ENCODE assay signal across 9 mouse cellular contexts in genomic region chr4:155780895-155781294, GRCm38 (mm10). TPM values are rescaled to one million over a fixed set of nuclear protein-coding genes. Genes with fewer than 3 reads are reported as not detected.
A peak's percentile ranks its signal among the peaks of the same experiment; 100 is the strongest.
DNase-seq lines count a peak whose midpoint lies in the region; ATAC-seq and TF ChIP-seq lines count a peak whose summit lies in the region.
"Had no signal": no experiment of that assay in that cellular context is flagged by ENCODE, and none has a peak within 500 bp of the region (broad histone marks: within the 10 kb centered on the region; RNA-seq: fewer than 3 reads in every experiment).

No protein-coding gene starts in this region.

- no peaks in the 10 kb centered on the region for H3K27me3 ChIP-seq in neural tube, embryonic 12.5 days (replicated peaks)
- H3K27me3 ChIP-seq in hindbrain, embryonic 14.5 days (ENCODE audit: control insufficient read depth, insufficient read depth, low read length), result no peaks in the 10 kb centered on the region
- no peaks in the 10 kb centered on the region for H3K27me3 ChIP-seq in midbrain, postnatal 0 days (ENCODE audit: insufficient read depth, low read length)
- no peaks in the 10 kb centered on the region for H3K27me3 ChIP-seq in forebrain, embryonic 16.5 days (replicated peaks; ENCODE audit: control insufficient read depth, insufficient read depth, low read length)

- H3K4me3 ChIP-seq in neural tube, embryonic 12.5 days, result no peak overlapping the region
- H3K4me3 ChIP-seq in hindbrain, embryonic 14.5 days (replicated peaks; ENCODE audit: low read length), result no peak overlapping the region
- H3K4me3 ChIP-seq in midbrain, postnatal 0 days (ENCODE audit: low read depth, low read length), result no peak overlapping the region
- no peak overlapping the region for H3K4me3 ChIP-seq in forebrain, embryonic 16.5 days (replicated peaks; ENCODE audit: low read length)

- H3K4me2 ChIP-seq in neural tube, embryonic 12.5 days (replicated peaks), result no peak overlapping the region
- peak overlapping the region; percentile 7; the same call in 1 of the 2 replicates for H3K4me2 ChIP-seq in hindbrain, embryonic 14.5 days (replicated peaks)
- no peak overlapping the region for H3K4me2 ChIP-seq in midbrain, postnatal 0 days (ENCODE audit: low read depth, low read length, poor library complexity, severe bottlenecking)
- H3K4me2 ChIP-seq in forebrain, embryonic 16.5 days (ENCODE audit: low read length), result no peak overlapping the region

- H3K9ac ChIP-seq in neural tube, embryonic 12.5 days, result peak overlapping the region; percentile 21; the same call in 1 of the 2 replicates
- no peak overlapping the region for H3K9ac ChIP-seq in hindbrain, embryonic 14.5 days
- H3K9ac ChIP-seq in midbrain, postnatal 0 days (replicated peaks; ENCODE audit: low read length, poor library complexity, severe bottlenecking), result no peak overlapping the region
- no peak overlapping the region for H3K9ac ChIP-seq in forebrain, embryonic 16.5 days (replicated peaks; ENCODE audit: low read depth, low read length)

- no peak for DNase-seq in neural tube, embryonic 10.5 days (ENCODE audit: extremely low spot score, low spot score)
- peak; percentile 91 to 92 for DNase-seq in gastrocnemius, adult 8-10 months (ENCODE audit: low spot score in 2 of 2)
- no peak for DNase-seq in hindbrain, embryonic 14.5 days (ENCODE audit: low spot score)
- DNase-seq in midbrain, postnatal 0 days (ENCODE audit: low spot score), result peak; percentile 49
- DNase-seq in left cerebral cortex, postnatal 36 days (ENCODE audit: low spot score in 2 of 2), result no peak

- no peak for TF ChIP-seq CTCF in midbrain, postnatal 0 days (IDR thresholded peaks at IDR 0.05)

- no peaks in the 10 kb centered on the region for H3K36me3 ChIP-seq in neural tube, embryonic 12.5 days
- no peaks in the 10 kb centered on the region for H3K36me3 ChIP-seq in hindbrain, embryonic 14.5 days (replicated peaks; ENCODE audit: control insufficient read depth, insufficient read depth)
- no peaks in the 10 kb centered on the region for H3K36me3 ChIP-seq in midbrain, postnatal 0 days (ENCODE audit: insufficient read depth, low read length)
- H3K36me3 ChIP-seq in forebrain, embryonic 16.5 days (ENCODE audit: control insufficient read depth, insufficient read depth), result no peaks in the 10 kb centered on the region

- WGBS in neural tube, embryonic 12.5 days, result 43% methylated on average over 6 of the region's 6 CpGs
- 23% methylated on average over 6 of the region's 6 CpGs for WGBS in hindbrain, embryonic 14.5 days
- WGBS in midbrain, postnatal 0 days, result 27% methylated on average over 6 of the region's 6 CpGs
- WGBS in forebrain, embryonic 16.5 days, result 44% methylated on average over 6 of the region's 6 CpGs

- ATAC-seq in neural tube, embryonic 12.5 days (ENCODE audit: low FRiP score, low read depth), result no peak
- ATAC-seq in hindbrain, embryonic 14.5 days (ENCODE audit: low FRiP score), result no peak
- ATAC-seq in midbrain, postnatal 0 days (ENCODE audit: low FRiP score), result no peak
- no peak for ATAC-seq in erythroid progenitor cell, adult 5-6 weeks (replicated peaks; ENCODE audit: low FRiP score, poor library complexity, severe bottlenecking)
- ATAC-seq in forebrain, embryonic 16.5 days, result no peak

- no peak overlapping the region for H3K27ac ChIP-seq in neural tube, embryonic 12.5 days
- 0 out of 2 replicates have a peak overlapping the region, but pooled peaks have one; percentile 12 for H3K27ac ChIP-seq in hindbrain, embryonic 14.5 days
- no peak overlapping the region for H3K27ac ChIP-seq in midbrain, postnatal 0 days (ENCODE audit: low read depth, low read length)
- H3K27ac ChIP-seq in forebrain, embryonic 16.5 days (ENCODE audit: low read length), result no peak overlapping the region

- intact Hi-C loops in left cerebral cortex, postnatal 36 days (cut with DNase I), result no loop called here

- no peaks in the 10 kb centered on the region for H3K9me3 ChIP-seq in neural tube, embryonic 12.5 days
- no peaks in the 10 kb centered on the region for H3K9me3 ChIP-seq in hindbrain, embryonic 14.5 days (ENCODE audit: control insufficient read depth, low read length)
- no peaks in the 10 kb centered on the region for H3K9me3 ChIP-seq in midbrain, postnatal 0 days (ENCODE audit: low read length)
- H3K9me3 ChIP-seq in forebrain, embryonic 16.5 days (ENCODE audit: control insufficient read depth, low read length), result no peaks in the 10 kb centered on the region

- H3K4me1 ChIP-seq in neural tube, embryonic 12.5 days, result peaks cover 18% of the 10 kb centered on the region
- peaks cover 11% of the 10 kb centered on the region for H3K4me1 ChIP-seq in hindbrain, embryonic 14.5 days (replicated peaks; ENCODE audit: control insufficient read depth, insufficient read depth, low read length)
- peaks cover 6% of the 10 kb centered on the region; the same call in 1 of the 2 replicates for H3K4me1 ChIP-seq in midbrain, postnatal 0 days (ENCODE audit: insufficient read depth, low read length)
- H3K4me1 ChIP-seq in forebrain, embryonic 16.5 days (replicated peaks; ENCODE audit: control insufficient read depth, insufficient read depth, low read length), result peaks cover 15% of the 10 kb centered on the region

RNA-seq across cellular contexts. Expression of gene Tmem88b, which starts 4.8 kb away (rescaled TPM):
- polyA plus RNA-seq in neural tube, embryonic 12.5 days (2016; fragmentation: Nextera tagmentation; extraction: Ambion mirVana), result 0.56 and 0.86 TPM in 2 replicates
- under 1 TPM; 0.21 to 0.72 (median 0.31) TPM for total RNA-seq in gastrocnemius, adult 8-10 months (2022)
- polyA plus RNA-seq in hindbrain, embryonic 14.5 days (2014; fragmentation: Nextera tagmentation; extraction: Ambion mirVana), result 0.84 and 0.93 TPM in 2 replicates
- 0.66 and 1.6 TPM in 2 replicates for total RNA-seq in midbrain, postnatal 0 days (2014; rRNA removed)
- polyA plus RNA-seq in midbrain, postnatal 0 days (2015; fragmentation: Nextera tagmentation; extraction: Ambion mirVana), result 0.56 and 0.65 TPM in 2 replicates
- 10 to 100 TPM; 18.3 to 30.0 TPM for total RNA-seq in left cerebral cortex, postnatal 36 days (2021)
- 0.42 and 1.1 TPM in 2 replicates for total RNA-seq in erythroid progenitor cell, adult 5-6 weeks (2015; ENCODE audit: low replicate concordance)
- 0.83 and 1.3 TPM in 2 replicates for total RNA-seq in erythroid progenitor cell, adult 5-6 weeks (2017; ENCODE audit: low replicate concordance)
- 0.47 and 0.53 TPM in 2 replicates for polyA plus RNA-seq in forebrain, embryonic 16.5 days (2015; fragmentation: Nextera tagmentation; extraction: Ambion mirVana)

RNA-seq across cellular contexts. Expression of gene Vwa1, which starts 6.4 kb away (rescaled TPM):
- polyA plus RNA-seq in neural tube, embryonic 12.5 days (2016; fragmentation: Nextera tagmentation; extraction: Ambion mirVana), result 16.6 and 17.9 TPM in 2 replicates
- total RNA-seq in gastrocnemius, adult 8-10 months (2022), result 1 to 10 TPM; 4.0 to 8.9 (median 6.2) TPM
- 24.7 and 27.6 TPM in 2 replicates for polyA plus RNA-seq in hindbrain, embryonic 14.5 days (2014; fragmentation: Nextera tagmentation; extraction: Ambion mirVana)
- total RNA-seq in midbrain, postnatal 0 days (2014; rRNA removed), result 42.1 and 42.5 TPM in 2 replicates
- polyA plus RNA-seq in midbrain, postnatal 0 days (2015; fragmentation: Nextera tagmentation; extraction: Ambion mirVana), result 25.5 and 28.7 TPM in 2 replicates
- total RNA-seq in left cerebral cortex, postnatal 36 days (2021), result 10 to 100 TPM; 13.1 to 13.4 TPM
- not detected in 2 replicates for total RNA-seq in erythroid progenitor cell, adult 5-6 weeks (2015; ENCODE audit: low replicate concordance)
- total RNA-seq in erythroid progenitor cell, adult 5-6 weeks (2017; ENCODE audit: low replicate concordance), result 0.68 TPM in 1 of 2 replicates, not detected in the other
- 27.3 and 29.6 TPM in 2 replicates for polyA plus RNA-seq in forebrain, embryonic 16.5 days (2015; fragmentation: Nextera tagmentation; extraction: Ambion mirVana)

RNA-seq across cellular contexts. Expression of gene Ankrd65, which starts 9.3 kb away (rescaled TPM):
- polyA plus RNA-seq in neural tube, embryonic 12.5 days (2016; fragmentation: Nextera tagmentation; extraction: Ambion mirVana), result not detected in 2 replicates
- not detected for total RNA-seq in gastrocnemius, adult 8-10 months (2022)
- polyA plus RNA-seq in hindbrain, embryonic 14.5 days (2014; fragmentation: Nextera tagmentation; extraction: Ambion mirVana), result not detected in 2 replicates
- total RNA-seq in midbrain, postnatal 0 days (2014; rRNA removed), result not detected in 2 replicates
- not detected in 2 replicates for polyA plus RNA-seq in midbrain, postnatal 0 days (2015; fragmentation: Nextera tagmentation; extraction: Ambion mirVana)
- not detected for total RNA-seq in left cerebral cortex, postnatal 36 days (2021)
- total RNA-seq in erythroid progenitor cell, adult 5-6 weeks (2015; ENCODE audit: low replicate concordance), result not detected in 2 replicates
- total RNA-seq in erythroid progenitor cell, adult 5-6 weeks (2017; ENCODE audit: low replicate concordance), result 1.0 and 9.8 TPM in 2 replicates
- polyA plus RNA-seq in forebrain, embryonic 16.5 days (2015; fragmentation: Nextera tagmentation; extraction: Ambion mirVana), result not detected in 2 replicates
- total RNA-seq: left cerebral cortex, postnatal 10 days had no signal

RNA-seq across cellular contexts. Expression of gene Atad3a, which starts 20.0 kb away (rescaled TPM):
- polyA plus RNA-seq in neural tube, embryonic 12.5 days (2016; fragmentation: Nextera tagmentation; extraction: Ambion mirVana), result 85.2 and 90.7 TPM in 2 replicates
- total RNA-seq in gastrocnemius, adult 8-10 months (2022), result 10 to 100 TPM; 23.8 to 25.1 (median 23.9) TPM
- polyA plus RNA-seq in hindbrain, embryonic 14.5 days (2014; fragmentation: Nextera tagmentation; extraction: Ambion mirVana), result 73.0 and 82.2 TPM in 2 replicates
- total RNA-seq in midbrain, postnatal 0 days (2014; rRNA removed), result 52.6 and 69.1 TPM in 2 replicates
- 65.9 and 69.9 TPM in 2 replicates for polyA plus RNA-seq in midbrain, postnatal 0 days (2015; fragmentation: Nextera tagmentation; extraction: Ambion mirVana)
- 10 to 100 TPM; 37.5 to 48.3 TPM for total RNA-seq in left cerebral cortex, postnatal 36 days (2021)
- 0.84 and 35.3 TPM in 2 replicates for total RNA-seq in erythroid progenitor cell, adult 5-6 weeks (2015; ENCODE audit: low replicate concordance)
- 3.3 and 5.1 TPM in 2 replicates for total RNA-seq in erythroid progenitor cell, adult 5-6 weeks (2017; ENCODE audit: low replicate concordance)
- 98.2 and 101 TPM in 2 replicates for polyA plus RNA-seq in forebrain, embryonic 16.5 days (2015; fragmentation: Nextera tagmentation; extraction: Ambion mirVana)

RNA-seq across cellular contexts. Expression of gene Mrpl20, which starts 21.8 kb away (rescaled TPM):
- polyA plus RNA-seq in neural tube, embryonic 12.5 days (2016; fragmentation: Nextera tagmentation; extraction: Ambion mirVana), result 226 and 242 TPM in 2 replicates
- 10 to 100 TPM; 46.2 to 50.5 (median 47.7) TPM for total RNA-seq in gastrocnemius, adult 8-10 months (2022)
- polyA plus RNA-seq in hindbrain, embryonic 14.5 days (2014; fragmentation: Nextera tagmentation; extraction: Ambion mirVana), result 265 and 267 TPM in 2 replicates
- 111 and 123 TPM in 2 replicates for total RNA-seq in midbrain, postnatal 0 days (2014; rRNA removed)
- 279 and 316 TPM in 2 replicates for polyA plus RNA-seq in midbrain, postnatal 0 days (2015; fragmentation: Nextera tagmentation; extraction: Ambion mirVana)
- total RNA-seq in left cerebral cortex, postnatal 36 days (2021), result 10 to 100 TPM; 77.3 to 91.6 TPM
- total RNA-seq in erythroid progenitor cell, adult 5-6 weeks (2015; ENCODE audit: low replicate concordance), result 127 and 129 TPM in 2 replicates
- 30.7 and 31.2 TPM in 2 replicates for total RNA-seq in erythroid progenitor cell, adult 5-6 weeks (2017; ENCODE audit: low replicate concordance)
- 214 and 231 TPM in 2 replicates for polyA plus RNA-seq in forebrain, embryonic 16.5 days (2015; fragmentation: Nextera tagmentation; extraction: Ambion mirVana)

Comparison
In these comparisons a context has a peak if more than half of its experiments do, and no peak if none do; other contexts are left out.
1. DNase-seq: peak in gastrocnemius, adult 8-10 months (2 of 2) and midbrain, postnatal 0 days (single experiment); none in neural tube, embryonic 10.5 days (single experiment), hindbrain, embryonic 14.5 days (single experiment) and left cerebral cortex, postnatal 36 days (0 of 2).